Mouse (Mus musculus) embryonic facial prominence, embryonic 12.5 days (tissue): ENCODE measurements around the gene Pdcd1lg2. TPM values are rescaled to one million over a fixed set of nuclear protein-coding genes. Genes with fewer than 3 reads are reported as not detected.

Experiments
- ATAC-seq: fragments of 200-750 bp; cut with Nextera tagmentation; 2 replicates; pipeline ENCODE4 v1.8.0; 2017; ENCODE audit not compliant: insufficient number of reproducible peaks, insufficient read depth, low FRiP score, low TSS enrichment
- H3K27ac ChIP-seq: fragments of 300-500 bp; sonication (generic); 2 replicates; pipeline ENCODE4 v1.5.1; 2016; ENCODE audit warnings: mild to moderate bottlenecking
- H3K27me3 ChIP-seq: fragments of 300-500 bp; sonication (generic); 2 replicates; pipeline ENCODE4 v1.6.1; 2016; ENCODE audit warnings: mild to moderate bottlenecking, moderate library complexity
- H3K36me3 ChIP-seq: fragments of 300-500 bp; sonication (generic); 2 replicates; pipeline ENCODE4 v1.6.1; 2016; ENCODE audit warnings: mild to moderate bottlenecking
- H3K4me1 ChIP-seq: fragments of 300-500 bp; sonication (generic); 2 replicates; pipeline ENCODE4 v1.6.1; 2016
- H3K4me2 ChIP-seq: fragments of 300-500 bp; sonication (generic); replicated peaks from 2 replicates; pipeline ENCODE4 v1.6.1; 2016; ENCODE audit warnings: mild to moderate bottlenecking, moderate library complexity
- H3K4me3 ChIP-seq: fragments of 300-500 bp; sonication (generic); 2 replicates; pipeline ENCODE4 v1.5.1; 2016; ENCODE audit warnings: mild to moderate bottlenecking
- H3K9ac ChIP-seq: fragments of 300-500 bp; sonication (generic); 2 replicates; pipeline ENCODE4 v1.6.1; 2016; ENCODE audit warnings: mild to moderate bottlenecking, moderate library complexity
- H3K9me3 ChIP-seq: fragments of 300-500 bp; sonication (generic); 2 replicates; pipeline ENCODE4 v1.6.1; 2016; ENCODE audit warnings: mild to moderate bottlenecking, moderate library complexity
- WGBS: fragments of 180-500 bp; shearing (Covaris S2); methylation state at CpG from one replicate; pipeline ENCODE4 v1.1.7; 2016; 5-methylcytosine and 5-hydroxymethylcytosine counted together
- polyA plus RNA-seq: library from polyadenylated mRNA; unstranded; fragments of >200 nt; fragmentation: Nextera tagmentation; extraction: Ambion mirVana; gene quantifications from 2 replicates; pipeline ENCODE4 v1.2.1, GENCODE M21; 2016

Gene Pdcd1lg2
- polyA plus RNA-seq, 1 experiment from 2014 or later = 0.15 TPM

GRCm38 (mm10) chr19:29455156-29455555 is 44.4 kb downstream of the Pdcd1lg2 start:
- H3K9me3 ChIP-seq = no peaks in the 10 kb centered on the region
- WGBS = 71% methylated on average over 1 of the region's 1 CpGs
- H3K36me3 ChIP-seq = no peaks in the 10 kb centered on the region
- no peak overlapping the region for H3K4me2 ChIP-seq
- H3K4me1 ChIP-seq = no peaks in the 10 kb centered on the region
- H3K4me3 ChIP-seq = no peak overlapping the region
- no peak overlapping the region for H3K27ac ChIP-seq
- no peak for ATAC-seq
- no peaks in the 10 kb centered on the region for H3K27me3 ChIP-seq
- H3K9ac ChIP-seq = no peak overlapping the region

- H3K27me3 ChIP-seq = no peaks in the 10 kb centered on the region
- no peak overlapping the region for H3K27ac ChIP-seq
- H3K4me3 ChIP-seq = no peak overlapping the region
- H3K9ac ChIP-seq = no peak overlapping the region
- WGBS = 100% methylated on average over 1 of the region's 1 CpGs
- H3K4me1 ChIP-seq = no peaks in the 10 kb centered on the region
- H3K4me2 ChIP-seq = no peak overlapping the region
- H3K9me3 ChIP-seq = no peaks in the 10 kb centered on the region
- no peaks in the 10 kb centered on the region for H3K36me3 ChIP-seq
- ATAC-seq = no peak
Measured at GRCm38 (mm10) chr19:29457982-29458381, 47.3 kb downstream of the Pdcd1lg2 start.

GRCm38 (mm10) chr19:29462462-29462861 is 51.7 kb downstream of the Pdcd1lg2 start:
- H3K9me3 ChIP-seq = no peaks in the 10 kb centered on the region
- 76% methylated on average over 4 of the region's 4 CpGs for WGBS
- H3K4me2 ChIP-seq = no peak overlapping the region
- no peak for ATAC-seq
- no peak overlapping the region for H3K9ac ChIP-seq
- no peaks in the 10 kb centered on the region for H3K4me1 ChIP-seq
- H3K36me3 ChIP-seq = no peaks in the 10 kb centered on the region
- H3K4me3 ChIP-seq = no peak overlapping the region
- H3K27ac ChIP-seq = no peak overlapping the region
- H3K27me3 ChIP-seq = no peaks in the 10 kb centered on the region

GRCm38 (mm10) chr19:29463645-29464395 is 53.1 kb downstream of the Pdcd1lg2 start:
- no peaks in the 10 kb centered on the region for H3K4me1 ChIP-seq
- H3K9ac ChIP-seq = no peak overlapping the region
- no peaks in the 10 kb centered on the region for H3K27me3 ChIP-seq
- H3K36me3 ChIP-seq = no peaks in the 10 kb centered on the region
- no peak overlapping the region for H3K4me2 ChIP-seq
- no peaks in the 10 kb centered on the region for H3K9me3 ChIP-seq
- H3K4me3 ChIP-seq = no peak overlapping the region
- H3K27ac ChIP-seq = no peak overlapping the region
- ATAC-seq = no peak
- WGBS = 93% methylated on average over 7 of the region's 7 CpGs

- 94% methylated on average over 9 of the region's 9 CpGs for WGBS
- H3K4me1 ChIP-seq = no peaks in the 10 kb centered on the region
- no peak for ATAC-seq
Measured at GRCm38 (mm10) chr19:29466819-29467218, 56.1 kb downstream of the Pdcd1lg2 start.

DNA sequence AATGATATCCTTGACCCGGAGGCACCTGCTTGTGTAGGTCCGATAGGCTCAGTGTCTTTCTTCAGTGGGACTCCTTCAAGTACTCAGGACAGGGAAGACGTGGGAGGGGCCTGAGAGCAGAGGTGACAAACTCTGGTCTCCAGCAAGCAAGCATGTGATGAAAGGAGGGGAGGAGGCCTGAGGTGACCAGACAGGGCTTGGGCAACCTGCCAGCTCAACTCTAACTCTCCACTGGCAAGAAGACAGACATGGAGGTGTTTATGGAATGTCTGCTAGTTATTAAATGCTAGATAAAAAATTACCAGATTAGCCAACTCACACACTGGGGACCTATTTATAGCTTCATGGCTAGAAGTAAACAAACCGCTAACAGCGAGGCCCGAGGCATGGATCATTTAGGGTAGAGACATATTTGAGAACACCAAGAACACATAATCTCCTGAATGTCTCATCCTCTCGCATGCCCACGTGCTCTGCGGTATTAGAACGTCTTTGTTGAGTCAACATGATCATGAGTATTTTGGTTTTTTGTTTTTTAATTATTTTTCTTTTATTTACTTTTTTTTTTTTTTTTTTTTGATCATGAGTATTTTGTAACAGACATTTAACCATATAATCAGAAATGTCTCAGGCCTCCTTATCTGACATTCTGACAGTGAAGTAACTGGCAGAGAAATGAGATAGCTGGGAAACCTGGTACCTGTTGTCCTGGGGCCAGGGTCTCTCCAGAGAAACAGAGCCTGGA is 58.4 kb downstream of the Pdcd1lg2 start:
- no peak for ATAC-seq
- no peaks in the 10 kb centered on the region for H3K4me1 ChIP-seq
- WGBS = 88% methylated on average over 10 of the region's 10 CpGs
- no peak overlapping the region for H3K4me3 ChIP-seq
- no peak overlapping the region for H3K9ac ChIP-seq
- H3K27ac ChIP-seq = no peak overlapping the region
- no peaks in the 10 kb centered on the region for H3K27me3 ChIP-seq
- H3K4me2 ChIP-seq = no peak overlapping the region
- no peaks in the 10 kb centered on the region for H3K9me3 ChIP-seq
- no peaks in the 10 kb centered on the region for H3K36me3 ChIP-seq

More at GRCm38 (mm10) chr19:29466819-29467218, 56.1 kb downstream of the Pdcd1lg2 start:
- Histone ChIP-seq H3K36me3 (no peaks in the 10 kb centered on the region), H3K4me2 (no peak overlapping the region), H3K9ac (no peak overlapping the region), H3K27ac (no peak overlapping the region), H3K4me3 (no peak overlapping the region), H3K9me3 (no peaks in the 10 kb centered on the region), H3K27me3 (no peaks in the 10 kb centered on the region)

GRCm38 (mm10) chr19:29469686-29470254 is 59.1 kb downstream of the Pdcd1lg2 start:
- Histone ChIP-seq H3K4me2 (no peak overlapping the region), H3K27me3 (no peaks in the 10 kb centered on the region), H3K9me3 (no peaks in the 10 kb centered on the region), H3K36me3 (no peaks in the 10 kb centered on the region), H3K4me3 (no peak overlapping the region), H3K27ac (no peak overlapping the region), H3K9ac (no peak overlapping the region), H3K4me1 (no peaks in the 10 kb centered on the region)
- ATAC-seq = no peak
- 88% methylated on average over 2 of the region's 2 CpGs for WGBS

DNA sequence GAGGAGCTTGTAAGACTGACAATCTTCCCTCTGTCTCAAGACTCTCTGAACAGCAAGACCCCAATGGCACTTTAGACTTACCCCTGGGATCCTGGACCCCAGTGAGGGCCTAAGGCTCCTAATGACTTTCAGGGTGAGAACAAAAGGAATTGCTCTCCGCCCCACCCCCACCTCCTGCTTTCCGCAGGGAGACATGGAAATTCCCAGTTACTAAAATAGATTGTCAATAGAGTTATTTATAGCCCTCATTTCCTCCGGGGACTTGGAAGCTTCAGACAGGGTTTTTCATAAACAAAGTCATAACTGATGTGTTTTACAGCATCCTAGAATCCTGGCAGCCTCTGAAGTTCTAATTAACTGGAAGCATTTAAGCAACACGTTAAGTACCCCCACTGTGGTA is 59.9 kb downstream of the Pdcd1lg2 start:
- ATAC-seq = no peak
- Histone ChIP-seq H3K4me1 (no peaks in the 10 kb centered on the region), H3K9me3 (no peaks in the 10 kb centered on the region), H3K4me3 (no peak overlapping the region), H3K27ac (no peak overlapping the region), H3K27me3 (no peaks in the 10 kb centered on the region), H3K9ac (no peak overlapping the region), H3K36me3 (no peaks in the 10 kb centered on the region), H3K4me2 (no peak overlapping the region)
- 27% methylated on average over 4 of the region's 4 CpGs for WGBS

- no peak overlapping the region for H3K9ac ChIP-seq
- no peak overlapping the region for H3K4me2 ChIP-seq
- H3K27ac ChIP-seq = no peak overlapping the region
- H3K27me3 ChIP-seq = no peaks in the 10 kb centered on the region
- H3K4me1 ChIP-seq = no peaks in the 10 kb centered on the region
- WGBS = 91% methylated on average over 8 of the region's 8 CpGs
- no peaks in the 10 kb centered on the region for H3K9me3 ChIP-seq
- H3K36me3 ChIP-seq = no peaks in the 10 kb centered on the region
- no peak for ATAC-seq
- H3K4me3 ChIP-seq = no peak overlapping the region
Measured at GRCm38 (mm10) chr19:29472424-29472823, 61.7 kb downstream of the Pdcd1lg2 start.

DNA sequence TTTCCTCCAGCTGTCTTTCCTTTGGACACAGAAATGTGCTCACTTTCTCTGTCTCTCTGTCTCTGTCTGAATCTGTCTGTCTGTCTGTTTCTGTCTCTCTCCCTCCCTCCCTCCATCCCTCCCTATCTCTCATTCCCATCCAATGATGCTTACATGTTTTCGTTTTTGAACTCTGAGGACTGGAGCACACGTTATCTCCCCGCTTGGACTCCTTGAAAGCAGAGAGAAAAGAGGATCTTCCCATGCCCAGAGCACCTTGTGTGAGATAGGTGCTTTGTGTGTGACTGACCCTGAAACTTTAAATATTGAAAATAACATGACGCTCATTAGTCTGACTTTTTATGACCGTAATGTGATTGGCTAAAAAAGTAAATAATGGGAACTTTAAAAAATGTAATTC is 62.2 kb downstream of the Pdcd1lg2 start:
- 86% methylated on average over 5 of the region's 5 CpGs for whole genome bisulfite sequencing
- H3K9me3 ChIP-seq = no peaks in the 10 kb centered on the region
- H3K4me2 ChIP-seq = no peak overlapping the region
- no peak overlapping the region for H3K4me3 ChIP-seq
- no peak overlapping the region for H3K9ac ChIP-seq
- no peaks in the 10 kb centered on the region for H3K4me1 ChIP-seq
- no peak for ATAC-seq
- H3K36me3 ChIP-seq = no peaks in the 10 kb centered on the region
- H3K27ac ChIP-seq = no peak overlapping the region
- H3K27me3 ChIP-seq = no peaks in the 10 kb centered on the region

DNA sequence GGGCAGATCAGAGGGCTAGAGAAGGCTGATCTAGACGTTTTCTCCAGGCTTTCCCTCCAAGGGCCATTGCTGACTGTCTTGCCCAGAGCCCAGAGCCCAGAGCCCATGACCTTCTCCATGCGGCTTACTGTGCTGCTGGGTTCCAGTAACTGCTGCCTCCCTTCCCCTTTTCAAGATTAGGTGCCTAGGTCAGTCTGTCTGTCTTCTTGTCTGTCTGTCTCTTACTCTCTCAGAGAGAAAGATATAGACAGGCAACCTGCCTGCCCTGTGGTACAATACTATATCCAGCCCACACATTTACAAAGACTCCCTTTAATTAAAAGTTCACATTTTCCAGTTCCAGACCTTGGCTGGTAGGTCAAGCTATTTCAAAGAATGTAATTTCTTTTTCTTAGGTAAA is 64.1 kb downstream of the Pdcd1lg2 start:
- Histone ChIP-seq H3K4me1 (no peaks in the 10 kb centered on the region), H3K4me2 (no peak overlapping the region), H3K36me3 (no peaks in the 10 kb centered on the region), H3K27me3 (no peaks in the 10 kb centered on the region), H3K4me3 (no peak overlapping the region), H3K27ac (no peak overlapping the region), H3K9ac (no peak overlapping the region), H3K9me3 (no peaks in the 10 kb centered on the region)
- ATAC-seq = no peak
- WGBS = 39% methylated on average over 2 of the region's 2 CpGs

DNA sequence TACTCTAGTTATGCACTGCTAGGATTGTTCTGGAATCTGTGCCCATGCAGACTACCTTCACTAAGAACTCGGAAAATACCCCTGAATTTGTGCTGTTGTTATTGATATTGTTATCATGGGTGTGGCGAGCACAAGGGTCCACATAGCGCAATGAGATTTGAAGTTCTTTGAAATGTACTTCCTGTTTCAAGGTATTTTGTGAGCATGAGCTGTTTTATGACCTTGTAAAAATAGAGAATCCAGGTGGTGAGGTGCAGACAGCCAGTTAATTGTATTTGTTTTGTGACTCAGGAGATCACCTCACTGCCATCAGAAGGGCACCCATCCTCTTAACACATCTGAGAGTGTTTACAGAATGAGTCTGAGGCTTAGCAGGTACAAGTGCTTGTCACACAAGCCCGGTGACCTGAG is 64.5 kb downstream of the Pdcd1lg2 start:
- Histone ChIP-seq H3K27me3 (no peaks in the 10 kb centered on the region), H3K27ac (no peak overlapping the region), H3K4me2 (no peak overlapping the region), H3K9me3 (no peaks in the 10 kb centered on the region), H3K4me1 (no peaks in the 10 kb centered on the region), H3K36me3 (no peaks in the 10 kb centered on the region), H3K9ac (no peak overlapping the region), H3K4me3 (no peak overlapping the region)
- WGBS = 84% methylated on average over 4 of the region's 4 CpGs
- no peak for ATAC-seq
